Mouse (Mus musculus) erythroblast, embryonic 14.5 days (primary cell): ENCODE data around the gene Atp2a1.
A peak's percentile ranks its signal among the peaks of the same experiment; 100 is the strongest.

ENCODE experiments used
- GATA1 ChIP-seq: IDR thresholded peaks from 2 replicates; pipeline ENCODE4 v1.6.1; 2012; ENCODE audit warnings: low read length, inconsistent platforms, mixed read lengths
- TAL1 ChIP-seq: IDR thresholded peaks from 3 replicates; pipeline ENCODE4 v1.6.1; 2012; ENCODE audit warnings: low read length, inconsistent platforms, mixed read lengths

- TF ChIP-seq TAL1, result no peak
- TF ChIP-seq GATA1, result peak; percentile 67
Measured at GRCm38 (mm10) chr7:126396298-126397119, 66.4 kb downstream of the Atp2a1 start, which contains the start of gene Nfatc2ip.
